Mouse (Mus musculus): ENCODE results near the gene Ctu2. TPM values are rescaled to one million over a fixed set of nuclear protein-coding genes. Genes with fewer than 3 reads are reported as not detected.

Gene Ctu2
- polyA plus RNA-seq, 1 experiment from 2014 or later = 83.6 TPM

Small RNA genes lying within 50 kb of the gene (microRNA-seq; reads per million reads assigned to microRNA genes)
- gene Gm24366 = not detected

Other genes with a start within 250 kb of the Ctu2 start
- gene Zfpm1, start 194.0 kb upstream of the Ctu2 start, polyA plus RNA-seq (2015; fragmentation: Nextera tagmentation; extraction: Ambion mirVana) = 0.77 and 1.2 TPM in 2 replicates
- 0.26 TPM in 1 of 2 replicates, not detected in the other for gene Trhr2, start 115.4 kb upstream of the Ctu2 start, polyA plus RNA-seq (2015; fragmentation: Nextera tagmentation; extraction: Ambion mirVana)
- gene Zc3h18, start 99.5 kb upstream of the Ctu2 start, polyA plus RNA-seq (2015; fragmentation: Nextera tagmentation; extraction: Ambion mirVana) = 30.8 and 37.7 TPM in 2 replicates
- gene Il17c, start 54.1 kb upstream of the Ctu2 start, polyA plus RNA-seq (2015; fragmentation: Nextera tagmentation; extraction: Ambion mirVana) = not detected in 2 replicates
- gene Cyba, start 43.2 kb upstream of the Ctu2 start, polyA plus RNA-seq (2015; fragmentation: Nextera tagmentation; extraction: Ambion mirVana) = 27.3 and 29.8 TPM in 2 replicates
- gene Mvd, start 32.7 kb upstream of the Ctu2 start, polyA plus RNA-seq (2015; fragmentation: Nextera tagmentation; extraction: Ambion mirVana) = 72.8 and 84.6 TPM in 2 replicates
- gene Snai3, start 15.4 kb upstream of the Ctu2 start, polyA plus RNA-seq (2015; fragmentation: Nextera tagmentation; extraction: Ambion mirVana) = not detected in 2 replicates
- 35.0 and 36.4 TPM in 2 replicates for gene Rnf166, start 79 bp upstream of the Ctu2 start, polyA plus RNA-seq (2015; fragmentation: Nextera tagmentation; extraction: Ambion mirVana)
- 1.8 and 2.0 TPM in 2 replicates for gene Piezo1, start 75.2 kb downstream of the Ctu2 start, polyA plus RNA-seq (2015; fragmentation: Nextera tagmentation; extraction: Ambion mirVana)
- 5.7 and 6.2 TPM in 2 replicates for gene Cdt1, start 91.9 kb downstream of the Ctu2 start, polyA plus RNA-seq (2015; fragmentation: Nextera tagmentation; extraction: Ambion mirVana)
- gene Aprt, start 100.8 kb downstream of the Ctu2 start, polyA plus RNA-seq (2015; fragmentation: Nextera tagmentation; extraction: Ambion mirVana) = 156 and 157 TPM in 2 replicates
- gene Galns, start 135.3 kb downstream of the Ctu2 start, polyA plus RNA-seq (2015; fragmentation: Nextera tagmentation; extraction: Ambion mirVana) = 8.4 and 8.9 TPM in 2 replicates
- 93.8 and 101 TPM in 2 replicates for gene Trappc2l, start 135.5 kb downstream of the Ctu2 start, polyA plus RNA-seq (2015; fragmentation: Nextera tagmentation; extraction: Ambion mirVana)
- not detected in 2 replicates for gene Pabpn1l, start 146.6 kb downstream of the Ctu2 start, polyA plus RNA-seq (2015; fragmentation: Nextera tagmentation; extraction: Ambion mirVana)
- gene Cbfa2t3, start 223.0 kb downstream of the Ctu2 start, polyA plus RNA-seq (2015; fragmentation: Nextera tagmentation; extraction: Ambion mirVana) = 17.7 and 17.9 TPM in 2 replicates

All from midbrain, embryonic 16.5 days (tissue).